Mouse (Mus musculus): ENCODE data around the gene Mon1b. TPM values are rescaled to one million over a fixed set of nuclear protein-coding genes. Genes with fewer than 3 reads are reported as not detected.

Mon1b gene
- polyA plus RNA-seq, 1 experiment from 2014 or later, result 8.4 TPM

GRCm38 (mm10) chr8:113665951-113666350 lies 30.6 kb downstream of the Mon1b start:
- no peaks in the 10 kb centered on the region for H3K9me3 ChIP-seq (ENCODE audit: control insufficient read depth, low read length)
- no peaks in the 10 kb centered on the region for H3K4me1 ChIP-seq (replicated peaks; ENCODE audit: control insufficient read depth, insufficient read depth, low read length)
- DNase-seq (ENCODE audit: low spot score) (no peak), ATAC-seq (replicated peaks; ENCODE audit: low FRiP score, low TSS enrichment, low read depth) (no peak)
- no peak overlapping the region for H3K27ac ChIP-seq (ENCODE audit: low read depth)
- H3K27me3 ChIP-seq (replicated peaks; ENCODE audit: control insufficient read depth, insufficient read depth, low read length), result no peaks in the 10 kb centered on the region
- H3K4me2 ChIP-seq (ENCODE audit: low read length), result no peak overlapping the region
- no peak overlapping the region for H3K9ac ChIP-seq (ENCODE audit: low read length)
- no peaks in the 10 kb centered on the region for H3K36me3 ChIP-seq (ENCODE audit: control insufficient read depth, insufficient read depth, low read length)
- no peak overlapping the region for H3K4me3 ChIP-seq (ENCODE audit: low read depth, low read length)
- WGBS, result 66% methylated on average over 8 of the region's 8 CpGs

DNA sequence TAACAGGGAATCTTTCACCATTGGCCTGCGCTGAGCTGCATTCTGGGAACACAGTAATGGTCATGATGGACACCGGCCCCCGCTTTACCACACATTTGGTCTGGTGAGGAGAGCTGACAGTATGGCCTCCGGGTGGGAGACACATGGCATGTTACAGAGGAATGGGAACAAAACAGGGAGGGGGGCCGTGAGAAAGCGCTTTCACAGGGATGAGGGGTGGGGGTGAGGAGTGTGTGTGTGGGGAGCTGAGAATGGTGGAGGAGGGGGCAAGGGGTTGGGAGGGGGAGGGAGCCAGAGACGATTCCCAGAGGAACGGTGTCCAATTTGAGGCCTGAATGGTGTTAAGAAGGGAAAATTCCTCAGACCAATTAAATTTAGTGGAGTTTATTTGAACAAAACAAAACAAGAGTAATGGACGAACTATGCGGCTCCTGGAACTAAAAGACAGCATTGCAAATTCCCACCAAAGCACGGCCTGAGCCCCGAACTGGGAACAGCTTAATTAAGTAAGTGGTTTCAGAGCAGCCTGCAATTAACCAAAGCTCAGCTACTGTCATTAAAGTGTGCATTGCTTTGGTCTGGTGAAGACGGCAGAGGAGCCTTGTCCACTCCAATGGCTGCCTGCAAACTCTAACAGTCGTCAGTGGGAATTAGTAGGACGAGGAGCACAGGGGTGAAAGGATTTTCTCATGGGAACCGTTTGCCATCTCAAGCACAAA lies 31.5 kb downstream of the Mon1b start:
- Histone ChIP-seq H3K4me3 (ENCODE audit: low read depth, low read length) (no peak overlapping the region), H3K9ac (ENCODE audit: low read length) (no peak overlapping the region), H3K9me3 (ENCODE audit: control insufficient read depth, low read length) (no peaks in the 10 kb centered on the region), H3K4me1 (replicated peaks; ENCODE audit: control insufficient read depth, insufficient read depth, low read length) (no peaks in the 10 kb centered on the region), H3K27me3 (replicated peaks; ENCODE audit: control insufficient read depth, insufficient read depth, low read length) (no peaks in the 10 kb centered on the region), H3K27ac (ENCODE audit: low read depth) (no peak overlapping the region), H3K4me2 (ENCODE audit: low read length) (no peak overlapping the region), H3K36me3 (ENCODE audit: control insufficient read depth, insufficient read depth, low read length) (no peaks in the 10 kb centered on the region)
- DNase-seq (ENCODE audit: low spot score) (no peak), ATAC-seq (replicated peaks; ENCODE audit: low FRiP score, low TSS enrichment, low read depth) (no peak)
- 55% methylated on average over 16 of the region's 16 CpGs for WGBS

GRCm38 (mm10) chr8:113669924-113670323 lies 34.5 kb downstream of the Mon1b start:
- no peaks in the 10 kb centered on the region for H3K4me1 ChIP-seq (replicated peaks; ENCODE audit: control insufficient read depth, insufficient read depth, low read length)
- H3K27ac ChIP-seq (ENCODE audit: low read depth), result no peak overlapping the region
- DNase-seq (ENCODE audit: low spot score) (no peak), ATAC-seq (replicated peaks; ENCODE audit: low FRiP score, low TSS enrichment, low read depth) (no peak)
- no peaks in the 10 kb centered on the region for H3K27me3 ChIP-seq (replicated peaks; ENCODE audit: control insufficient read depth, insufficient read depth, low read length)
- H3K4me2 ChIP-seq (ENCODE audit: low read length), result no peak overlapping the region
- no peaks in the 10 kb centered on the region for H3K9me3 ChIP-seq (ENCODE audit: control insufficient read depth, low read length)
- no peak overlapping the region for H3K4me3 ChIP-seq (ENCODE audit: low read depth, low read length)
- H3K36me3 ChIP-seq (ENCODE audit: control insufficient read depth, insufficient read depth, low read length), result no peaks in the 10 kb centered on the region
- no peak overlapping the region for H3K9ac ChIP-seq (ENCODE audit: low read length)
- WGBS, result 65% methylated on average over 10 of the region's 10 CpGs

DNA sequence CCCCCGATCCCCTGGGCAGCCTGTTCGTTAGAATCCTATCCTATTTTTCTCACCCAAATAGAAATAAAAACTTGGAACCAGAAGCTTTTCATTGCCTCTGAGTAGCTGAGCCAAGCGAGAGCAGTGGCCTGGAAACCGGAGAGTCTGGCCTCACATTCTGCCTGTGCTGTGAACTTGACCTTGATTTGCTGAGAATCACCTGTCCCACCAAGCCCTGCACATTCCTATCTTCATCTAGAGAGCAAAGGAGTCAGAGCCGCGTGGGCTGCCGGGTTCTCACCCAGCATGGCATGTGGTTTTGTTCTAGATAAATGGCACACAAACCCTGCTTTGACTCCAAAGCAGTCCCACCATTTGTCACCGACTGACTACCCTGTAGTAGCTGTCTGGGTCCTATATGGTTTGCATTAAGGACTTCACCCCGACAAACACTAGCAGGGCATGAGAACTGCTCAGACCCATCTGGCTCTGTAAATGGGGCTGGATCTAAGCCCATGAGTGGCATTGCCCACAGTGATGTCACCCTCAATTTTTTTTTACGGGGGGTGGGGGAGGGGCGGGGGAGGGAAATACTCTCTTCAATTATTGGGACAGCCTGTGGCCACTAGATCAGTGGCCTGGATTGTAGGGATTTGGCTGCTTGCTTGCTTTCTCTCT lies 37.3 kb downstream of the Mon1b start:
- no peak for DNase-seq (ENCODE audit: low spot score)
- 80% methylated on average over 11 of the region's 11 CpGs for WGBS

GRCm38 (mm10) chr8:113673300-113673699 lies 37.9 kb downstream of the Mon1b start:
- no peaks in the 10 kb centered on the region for H3K27me3 ChIP-seq (replicated peaks; ENCODE audit: control insufficient read depth, insufficient read depth, low read length)
- ATAC-seq (replicated peaks; ENCODE audit: low FRiP score, low TSS enrichment, low read depth) (no peak), DNase-seq (ENCODE audit: low spot score) (no peak)
- H3K36me3 ChIP-seq (ENCODE audit: control insufficient read depth, insufficient read depth, low read length), result no peaks in the 10 kb centered on the region
- no peak overlapping the region for H3K4me3 ChIP-seq (ENCODE audit: low read depth, low read length)
- no peak overlapping the region for H3K9ac ChIP-seq (ENCODE audit: low read length)
- WGBS, result 66% methylated on average over 3 of the region's 3 CpGs
- no peaks in the 10 kb centered on the region for H3K4me1 ChIP-seq (replicated peaks; ENCODE audit: control insufficient read depth, insufficient read depth, low read length)
- no peak overlapping the region for H3K27ac ChIP-seq (ENCODE audit: low read depth)
- no peak overlapping the region for H3K4me2 ChIP-seq (ENCODE audit: low read length)
- no peaks in the 10 kb centered on the region for H3K9me3 ChIP-seq (ENCODE audit: control insufficient read depth, low read length)

More for the DNA sequence above, 37.3 kb downstream of the Mon1b start:
- Histone ChIP-seq H3K4me1 (replicated peaks; ENCODE audit: control insufficient read depth, insufficient read depth, low read length) (no peaks in the 10 kb centered on the region), H3K9me3 (ENCODE audit: control insufficient read depth, low read length) (no peaks in the 10 kb centered on the region), H3K9ac (ENCODE audit: low read length) (no peak overlapping the region), H3K4me2 (ENCODE audit: low read length) (no peak overlapping the region), H3K36me3 (ENCODE audit: control insufficient read depth, insufficient read depth, low read length) (no peaks in the 10 kb centered on the region), H3K27ac (ENCODE audit: low read depth) (no peak overlapping the region), H3K27me3 (replicated peaks; ENCODE audit: control insufficient read depth, insufficient read depth, low read length) (no peaks in the 10 kb centered on the region), H3K4me3 (ENCODE audit: low read depth, low read length) (no peak overlapping the region)
- ATAC-seq (replicated peaks; ENCODE audit: low FRiP score, low TSS enrichment, low read depth), result no peak

DNA sequence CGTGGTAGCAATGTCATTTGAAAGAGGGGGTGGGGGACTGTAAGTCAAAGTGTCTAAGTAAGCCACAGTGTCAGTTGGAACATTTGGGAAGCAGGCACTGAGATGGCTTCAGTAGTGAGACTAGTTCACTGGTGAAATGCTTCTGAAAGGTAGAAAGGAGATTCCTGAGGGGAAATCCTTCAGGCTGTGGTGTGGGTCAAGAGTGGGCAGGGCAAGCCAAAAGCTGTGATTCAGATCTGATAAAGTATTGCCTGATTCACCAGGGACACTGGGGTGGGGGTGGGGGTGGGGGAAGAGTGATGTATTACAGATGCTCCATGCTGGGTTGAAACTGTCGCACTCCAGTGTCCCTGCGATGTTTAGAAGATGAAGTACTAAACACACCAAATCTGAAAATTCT lies 39.2 kb downstream of the Mon1b start:
- DNase-seq (ENCODE audit: low spot score), result no peak
- no peaks in the 10 kb centered on the region for H3K9me3 ChIP-seq (ENCODE audit: control insufficient read depth, low read length)
- no peak for ATAC-seq (replicated peaks; ENCODE audit: low FRiP score, low TSS enrichment, low read depth)

GRCm38 (mm10) chr8:113675281-113675680 lies 39.9 kb downstream of the Mon1b start:
- Histone ChIP-seq H3K36me3 (ENCODE audit: control insufficient read depth, insufficient read depth, low read length) (no peaks in the 10 kb centered on the region), H3K4me1 (replicated peaks; ENCODE audit: control insufficient read depth, insufficient read depth, low read length) (no peaks in the 10 kb centered on the region), H3K27ac (ENCODE audit: low read depth) (no peak overlapping the region), H3K27me3 (replicated peaks; ENCODE audit: control insufficient read depth, insufficient read depth, low read length) (no peaks in the 10 kb centered on the region), H3K9ac (ENCODE audit: low read length) (no peak overlapping the region), H3K4me3 (ENCODE audit: low read depth, low read length) (no peak overlapping the region), H3K9me3 (ENCODE audit: control insufficient read depth, low read length) (no peaks in the 10 kb centered on the region), H3K4me2 (ENCODE audit: low read length) (no peak overlapping the region)
- WGBS, result 62% methylated on average over 2 of the region's 2 CpGs
- DNase-seq (ENCODE audit: low spot score), result no peak
- ATAC-seq (replicated peaks; ENCODE audit: low FRiP score, low TSS enrichment, low read depth), result no peak

More for the DNA sequence above, 39.2 kb downstream of the Mon1b start:
- no peak overlapping the region for H3K9ac ChIP-seq (ENCODE audit: low read length)
- 59% methylated on average over 3 of the region's 3 CpGs for WGBS
- H3K4me2 ChIP-seq (ENCODE audit: low read length), result no peak overlapping the region
- no peak overlapping the region for H3K27ac ChIP-seq (ENCODE audit: low read depth)
- no peaks in the 10 kb centered on the region for H3K36me3 ChIP-seq (ENCODE audit: control insufficient read depth, insufficient read depth, low read length)
- no peaks in the 10 kb centered on the region for H3K4me1 ChIP-seq (replicated peaks; ENCODE audit: control insufficient read depth, insufficient read depth, low read length)
- H3K27me3 ChIP-seq (replicated peaks; ENCODE audit: control insufficient read depth, insufficient read depth, low read length), result no peaks in the 10 kb centered on the region
- no peak overlapping the region for H3K4me3 ChIP-seq (ENCODE audit: low read depth, low read length)

DNA sequence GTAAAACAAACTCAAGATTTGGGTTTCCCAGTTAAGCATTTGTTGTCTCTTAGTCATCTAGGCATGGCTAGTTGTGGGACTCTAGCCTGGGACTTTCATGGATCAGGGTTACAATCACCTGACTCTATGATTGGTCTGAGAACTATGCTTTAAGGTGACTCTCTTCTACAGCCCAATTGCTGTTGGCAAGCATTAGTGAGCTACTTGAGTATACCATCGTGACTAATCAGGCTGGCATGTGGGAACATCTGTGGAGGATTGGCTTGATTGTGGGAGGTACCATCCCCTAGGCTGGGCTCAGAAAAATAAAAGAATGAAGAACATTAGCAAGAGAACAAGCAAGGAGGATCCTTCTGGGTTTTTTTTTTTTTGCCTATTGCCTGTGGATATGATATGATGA lies 41.4 kb downstream of the Mon1b start:
- Histone ChIP-seq H3K9me3 (ENCODE audit: control insufficient read depth, low read length) (no peaks in the 10 kb centered on the region), H3K9ac (ENCODE audit: low read length) (no peak overlapping the region), H3K4me1 (replicated peaks; ENCODE audit: control insufficient read depth, insufficient read depth, low read length) (no peaks in the 10 kb centered on the region), H3K36me3 (ENCODE audit: control insufficient read depth, insufficient read depth, low read length) (no peaks in the 10 kb centered on the region), H3K4me3 (ENCODE audit: low read depth, low read length) (no peak overlapping the region), H3K4me2 (ENCODE audit: low read length) (no peak overlapping the region), H3K27me3 (replicated peaks; ENCODE audit: control insufficient read depth, insufficient read depth, low read length) (no peaks in the 10 kb centered on the region), H3K27ac (ENCODE audit: low read depth) (no peak overlapping the region)
- ATAC-seq (replicated peaks; ENCODE audit: low FRiP score, low TSS enrichment, low read depth) (no peak), DNase-seq (ENCODE audit: low spot score) (no peak)
- WGBS, result 90% methylated on average over 1 of the region's 1 CpGs

- H3K4me1 ChIP-seq (replicated peaks; ENCODE audit: control insufficient read depth, insufficient read depth, low read length), result no peaks in the 10 kb centered on the region
- no peaks in the 10 kb centered on the region; the same call in 1 of the 2 replicates for H3K9me3 ChIP-seq (ENCODE audit: control insufficient read depth, low read length)
- H3K27ac ChIP-seq (ENCODE audit: low read depth), result no peak overlapping the region
- no peaks in the 10 kb centered on the region for H3K36me3 ChIP-seq (ENCODE audit: control insufficient read depth, insufficient read depth, low read length)
- no peak overlapping the region for H3K9ac ChIP-seq (ENCODE audit: low read length)
- 65% methylated on average over 3 of the region's 3 CpGs for WGBS
- DNase-seq (ENCODE audit: low spot score) (no peak), ATAC-seq (replicated peaks; ENCODE audit: low FRiP score, low TSS enrichment, low read depth) (no peak)
- no peak overlapping the region for H3K4me2 ChIP-seq (ENCODE audit: low read length)
- H3K27me3 ChIP-seq (replicated peaks; ENCODE audit: control insufficient read depth, insufficient read depth, low read length), result no peaks in the 10 kb centered on the region
- H3K4me3 ChIP-seq (ENCODE audit: low read depth, low read length), result no peak overlapping the region
Measured at GRCm38 (mm10) chr8:113679361-113679760, 44.0 kb downstream of the Mon1b start.

All from intestine, embryonic 14.5 days (tissue).